Mouse (Mus musculus): ENCODE measurements at regions not wholly inside any gene's neighbourhood (a gene's known extent, or its start where the extent isn't known, plus 50 kb on each side); places are given as distances from the start of the nearest gene placed in this dataset.

DNA sequence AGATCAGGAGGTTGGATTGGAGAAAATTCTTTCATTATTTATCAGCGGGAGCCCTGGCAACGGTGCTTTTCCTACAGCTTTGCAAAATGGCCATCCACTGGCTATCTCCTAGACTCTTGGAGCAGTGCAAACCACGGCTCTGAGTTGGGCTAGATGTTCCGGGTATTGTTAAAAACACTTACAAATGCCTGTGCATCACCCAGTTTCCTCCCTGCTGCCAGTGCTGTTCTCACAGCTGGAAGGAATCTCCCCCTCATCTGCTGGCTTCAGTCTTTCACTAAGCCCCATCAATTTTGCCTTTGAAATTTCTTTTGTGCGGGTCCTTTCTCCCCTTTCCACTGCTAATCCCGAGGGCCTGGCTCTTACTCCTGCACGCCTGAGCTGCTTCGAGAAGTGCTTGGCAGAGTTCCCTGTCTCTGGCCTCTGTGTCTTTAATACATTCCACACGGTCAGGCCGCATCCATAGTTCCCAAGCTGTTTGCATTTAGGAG, 156.8 kb downstream of the Uaca start:
- WGBS: 43% methylated on average over 10 of the region's 10 CpGs
- Histone ChIP-seq H3K9me3 (ENCODE audit: control insufficient read depth) (no peaks in the 10 kb centered on the region), H3K27ac (ENCODE audit: low read depth, low read length) (no peak overlapping the region), H3K27me3 (replicated peaks; ENCODE audit: control insufficient read depth, insufficient read depth, low read length) (0 out of 2 replicates have a peak, but pooled peaks cover 3% of the 10 kb centered on the region), H3K4me2 (replicated peaks; ENCODE audit: low read depth) (no peak overlapping the region), H3K9ac (ENCODE audit: low read depth, low read length) (no peak overlapping the region), H3K4me3 (ENCODE audit: low read depth, low read length) (no peak overlapping the region), H3K36me3 (ENCODE audit: control insufficient read depth, insufficient read depth) (no peaks in the 10 kb centered on the region), H3K4me1 (replicated peaks; ENCODE audit: control insufficient read depth, insufficient read depth, low read length) (no peaks in the 10 kb centered on the region)
- no peak for TF ChIP-seq CTCF (IDR thresholded peaks at IDR 0.05; ENCODE audit: low read depth)
- ATAC-seq: no peak

DNA sequence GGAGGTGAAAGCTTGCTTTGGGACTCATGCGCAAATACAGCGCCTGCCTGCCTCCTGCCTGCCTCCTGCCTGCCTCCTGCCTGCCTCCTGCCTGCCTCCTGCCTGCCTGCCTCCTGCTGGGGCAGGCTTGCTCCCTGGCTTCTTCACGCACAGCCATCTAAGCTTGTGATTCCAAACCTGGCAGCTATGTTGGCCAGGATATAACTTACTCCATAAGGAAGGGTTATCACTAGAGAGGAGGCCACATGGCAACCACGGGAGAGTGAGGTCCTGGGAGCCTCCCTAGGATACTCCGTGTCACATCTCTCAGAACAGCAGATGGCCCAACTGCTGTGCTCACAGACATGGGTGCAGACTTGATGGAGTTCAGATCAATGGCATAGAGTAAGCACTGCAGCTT, 163.1 kb downstream of the Uaca start:
- no peaks in the 10 kb centered on the region for H3K36me3 ChIP-seq (ENCODE audit: control insufficient read depth, insufficient read depth)
- H3K4me2 ChIP-seq (replicated peaks; ENCODE audit: low read depth): no peak overlapping the region
- ATAC-seq: no peak

DNA sequence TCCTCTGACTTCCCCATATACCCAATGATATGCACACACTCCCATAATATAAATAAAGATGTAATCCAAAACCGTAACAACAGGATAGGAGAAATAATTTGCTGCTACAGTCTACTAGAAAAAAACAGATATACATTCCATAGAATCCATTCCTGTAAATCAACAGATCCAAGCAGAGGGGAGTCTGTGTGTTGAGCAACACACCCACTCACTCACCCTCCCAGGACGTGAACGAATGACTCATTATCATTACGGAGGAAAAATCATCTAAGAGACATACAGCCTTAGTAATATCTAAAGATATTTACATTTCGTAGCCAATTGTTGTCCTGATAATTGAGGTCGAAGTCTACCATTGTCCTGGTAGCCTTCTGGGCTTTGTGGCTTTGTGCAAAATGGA, 165.2 kb downstream of the Uaca start:
- no peak overlapping the region for H3K4me3 ChIP-seq (ENCODE audit: low read depth, low read length)
- no peak overlapping the region for H3K9ac ChIP-seq (ENCODE audit: low read depth, low read length)
- no peak for ATAC-seq
- 52% methylated on average over 6 of the region's 6 CpGs for WGBS
- H3K9me3 ChIP-seq (ENCODE audit: control insufficient read depth): no peaks in the 10 kb centered on the region
- no peak for TF ChIP-seq CTCF (IDR thresholded peaks at IDR 0.05; ENCODE audit: low read depth)
- no peak overlapping the region for H3K4me2 ChIP-seq (replicated peaks; ENCODE audit: low read depth)
- no peaks in the 10 kb centered on the region for H3K27me3 ChIP-seq (replicated peaks; ENCODE audit: control insufficient read depth, insufficient read depth, low read length)
- no peaks in the 10 kb centered on the region for H3K4me1 ChIP-seq (replicated peaks; ENCODE audit: control insufficient read depth, insufficient read depth, low read length)
- H3K36me3 ChIP-seq (ENCODE audit: control insufficient read depth, insufficient read depth): no peaks in the 10 kb centered on the region
- H3K27ac ChIP-seq (ENCODE audit: low read depth, low read length): no peak overlapping the region

More for the DNA sequence above, 163.1 kb downstream of the Uaca start:
- WGBS: 71% methylated on average over 5 of the region's 5 CpGs
- Histone ChIP-seq H3K4me1 (replicated peaks; ENCODE audit: control insufficient read depth, insufficient read depth, low read length) (no peaks in the 10 kb centered on the region), H3K9me3 (ENCODE audit: control insufficient read depth) (no peaks in the 10 kb centered on the region), H3K27ac (ENCODE audit: low read depth, low read length) (no peak overlapping the region), H3K9ac (ENCODE audit: low read depth, low read length) (no peak overlapping the region), H3K4me3 (ENCODE audit: low read depth, low read length) (no peak overlapping the region), H3K27me3 (replicated peaks; ENCODE audit: control insufficient read depth, insufficient read depth, low read length) (no peaks in the 10 kb centered on the region)
- TF ChIP-seq CTCF (IDR thresholded peaks at IDR 0.05; ENCODE audit: low read depth): no peak

DNA sequence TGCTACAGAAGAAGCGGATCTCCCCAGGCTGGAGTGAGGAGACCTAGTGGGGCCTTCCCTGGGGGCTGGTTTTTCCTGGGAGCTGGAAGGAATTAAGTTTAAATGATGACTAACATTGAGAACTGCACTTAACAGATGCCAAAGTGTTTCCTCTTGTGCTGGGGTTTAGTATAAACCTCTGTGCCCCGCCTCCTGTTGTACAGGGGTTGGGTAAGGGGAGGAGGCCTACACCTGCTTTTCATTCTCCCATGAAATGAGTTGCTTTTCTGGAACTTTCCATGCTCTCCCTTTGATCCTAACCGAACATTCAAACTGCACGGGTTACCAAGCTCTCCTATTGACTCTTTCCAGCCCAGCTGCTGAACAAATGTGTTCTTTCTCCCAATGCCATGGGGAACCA, 167.7 kb downstream of the Uaca start:
- ATAC-seq: no peak
- no peak for TF ChIP-seq CTCF (IDR thresholded peaks at IDR 0.05; ENCODE audit: low read depth)
- 66% methylated on average over 4 of the region's 4 CpGs for WGBS
- no peaks in the 10 kb centered on the region for H3K36me3 ChIP-seq (ENCODE audit: control insufficient read depth, insufficient read depth)
- H3K27me3 ChIP-seq (replicated peaks; ENCODE audit: control insufficient read depth, insufficient read depth, low read length): no peaks in the 10 kb centered on the region
- H3K9ac ChIP-seq (ENCODE audit: low read depth, low read length): no peak overlapping the region
- no peak overlapping the region for H3K27ac ChIP-seq (ENCODE audit: low read depth, low read length)
- no peaks in the 10 kb centered on the region for H3K4me1 ChIP-seq (replicated peaks; ENCODE audit: control insufficient read depth, insufficient read depth, low read length)
- H3K4me2 ChIP-seq (replicated peaks; ENCODE audit: low read depth): no peak overlapping the region
- no peaks in the 10 kb centered on the region for H3K9me3 ChIP-seq (ENCODE audit: control insufficient read depth)
- no peak overlapping the region for H3K4me3 ChIP-seq (ENCODE audit: low read depth, low read length)

DNA sequence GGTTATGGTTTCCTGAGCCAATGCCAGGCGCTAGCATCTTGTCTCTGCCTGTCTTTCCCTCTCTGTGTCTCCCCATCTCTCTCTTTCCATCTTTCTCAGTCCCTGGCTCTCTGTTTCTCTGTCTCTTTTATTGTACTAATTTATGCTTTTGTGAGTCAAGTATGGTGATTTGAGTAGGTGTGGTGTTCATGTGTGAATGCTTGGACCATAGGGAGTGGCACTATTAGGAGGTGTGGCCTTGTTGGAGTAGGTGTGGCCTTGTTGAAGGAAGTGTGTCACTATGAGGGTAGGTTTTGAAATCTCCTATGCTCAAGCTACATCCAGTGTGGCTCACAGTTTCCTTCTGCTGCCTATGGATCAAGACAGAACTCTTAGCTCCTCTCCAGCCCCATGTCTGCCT, 171.3 kb downstream of the Uaca start:
- Histone ChIP-seq H3K9me3 (ENCODE audit: control insufficient read depth) (no peaks in the 10 kb centered on the region), H3K4me2 (replicated peaks; ENCODE audit: low read depth) (no peak overlapping the region), H3K36me3 (ENCODE audit: control insufficient read depth, insufficient read depth) (no peaks in the 10 kb centered on the region), H3K27me3 (replicated peaks; ENCODE audit: control insufficient read depth, insufficient read depth, low read length) (no peaks in the 10 kb centered on the region), H3K4me1 (replicated peaks; ENCODE audit: control insufficient read depth, insufficient read depth, low read length) (no peaks in the 10 kb centered on the region), H3K9ac (ENCODE audit: low read depth, low read length) (no peak overlapping the region), H3K27ac (ENCODE audit: low read depth, low read length) (no peak overlapping the region), H3K4me3 (ENCODE audit: low read depth, low read length) (no peak overlapping the region)
- TF ChIP-seq CTCF (IDR thresholded peaks at IDR 0.05; ENCODE audit: low read depth): no peak
- no peak for ATAC-seq
- whole genome bisulfite sequencing: 88% methylated on average over 1 of the region's 1 CpGs

DNA sequence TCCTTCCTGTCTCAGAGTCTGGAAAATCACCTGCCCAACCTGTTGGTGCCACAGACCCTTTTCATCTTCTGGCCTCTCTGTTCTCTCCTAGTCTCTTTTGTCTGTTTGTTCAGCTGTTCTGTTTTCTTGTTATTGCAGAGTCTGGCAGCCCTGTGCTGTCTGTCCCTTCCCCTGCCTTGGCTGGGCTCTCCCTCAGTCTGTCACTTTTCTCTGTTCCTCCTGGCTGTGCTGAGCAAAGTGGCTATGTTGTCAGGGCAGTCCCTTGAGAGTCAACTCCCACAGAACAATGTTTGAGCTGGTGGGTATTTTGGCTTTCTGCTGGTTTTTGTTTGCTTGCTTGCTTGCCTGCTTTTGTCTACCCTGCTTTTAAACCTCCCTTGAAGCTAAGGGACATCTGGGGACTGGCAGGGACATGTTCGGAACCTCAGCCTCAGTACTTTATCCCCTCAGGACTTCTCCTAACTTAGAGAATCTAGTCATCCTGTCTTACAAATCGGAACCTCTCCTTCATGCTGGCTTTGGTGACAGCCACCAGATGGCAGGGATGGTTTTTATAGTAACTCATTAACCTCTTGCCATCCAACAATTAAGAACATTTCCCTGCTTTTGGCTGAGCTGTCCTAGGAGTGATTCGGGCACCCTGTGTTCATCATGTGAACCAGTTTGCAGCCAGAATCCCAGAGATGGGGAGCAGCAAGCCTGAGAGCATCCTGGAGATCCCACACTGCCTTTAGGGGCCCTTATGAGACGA, 174.1 kb downstream of the Uaca start:
- peak; percentile 49; the same call in 1 of the 2 replicates for TF ChIP-seq CTCF (IDR thresholded peaks at IDR 0.05; ENCODE audit: low read depth)
- H3K4me3 ChIP-seq (ENCODE audit: low read depth, low read length): no peak overlapping the region
- no peaks in the 10 kb centered on the region for H3K9me3 ChIP-seq (ENCODE audit: control insufficient read depth)
- H3K4me2 ChIP-seq (replicated peaks; ENCODE audit: low read depth): no peak overlapping the region
- no peak for ATAC-seq
- H3K4me1 ChIP-seq (replicated peaks; ENCODE audit: control insufficient read depth, insufficient read depth, low read length): no peaks in the 10 kb centered on the region
- H3K36me3 ChIP-seq (ENCODE audit: control insufficient read depth, insufficient read depth): no peaks in the 10 kb centered on the region
- no peaks in the 10 kb centered on the region for H3K27me3 ChIP-seq (replicated peaks; ENCODE audit: control insufficient read depth, insufficient read depth, low read length)
- no peak overlapping the region for H3K27ac ChIP-seq (ENCODE audit: low read depth, low read length)
- H3K9ac ChIP-seq (ENCODE audit: low read depth, low read length): no peak overlapping the region
- 41% methylated on average over 4 of the region's 4 CpGs for WGBS
